In genomic region chr5:124031068-124031955, GRCm38 (mm10) we compare ENCODE assay signal across 8 mouse cellular contexts. TPM values are rescaled to one million over a fixed set of nuclear protein-coding genes. Genes with fewer than 3 reads are reported as not detected.
A peak's percentile ranks its signal among the peaks of the same experiment; 100 is the strongest.
DNase-seq lines count a peak whose midpoint lies in the region; ATAC-seq and TF ChIP-seq lines count a peak whose summit lies in the region.

No protein-coding gene starts in this region.

- WGBS in heart, adult 2 months: under 1% methylated on average over 26 of the region's 26 CpGs
- WGBS in liver, postnatal 0 days (ENCODE audit: insufficient replicate concordance): 2% methylated on average over 24 of the region's 26 CpGs

- peak overlapping the region; percentile 84 for H3K4me2 ChIP-seq in liver, postnatal 0 days (ENCODE audit: low read depth, low read length)

- TF ChIP-seq CTCF in heart, adult 2 months (IDR thresholded peaks at IDR 0.05): no peak
- TF ChIP-seq CTCF in E14TG2a.4 (conservative IDR thresholded peaks at IDR 0.05; ENCODE audit: low read length): no peak
- TF ChIP-seq CTCF in cortical plate, adult 2 months (IDR thresholded peaks at IDR 0.05; ENCODE audit: extremely low read depth, insufficient read depth, low read length): no peak
- TF ChIP-seq CTCF in liver, postnatal 0 days (IDR thresholded peaks at IDR 0.05; ENCODE audit: low read depth): no peak

- H3K27me3 ChIP-seq in heart, adult 2 months (ENCODE audit: control insufficient read depth, insufficient read depth, low read length): no peaks in the 10 kb centered on the region
- H3K27me3 ChIP-seq in E14TG2a.4 (ENCODE audit: insufficient read depth, low read length): 0 out of 2 replicates have a peak, but pooled peaks cover 12% of the 10 kb centered on the region
- H3K27me3 ChIP-seq in liver, postnatal 0 days (ENCODE audit: insufficient read depth, low read length): no peaks in the 10 kb centered on the region

- peak; percentile 43 for ATAC-seq in liver, postnatal 0 days
- no peak for ATAC-seq in activated CD4-positive, CD25-positive, alpha-beta regulatory T cell, adult 4 months

- TF ChIP-seq EP300 in heart, adult 2 months (IDR thresholded peaks at IDR 0.05; ENCODE audit: insufficient read depth, low read depth, low read length): no peak
- TF ChIP-seq EP300 in liver, postnatal 0 days (IDR thresholded peaks at IDR 0.05; ENCODE audit: low read depth): no peak

- intact Hi-C loops in heart, adult 2 months (cut with DNase I): loop anchor here (1.0 kb wide), 1 partner anchor 20 kb away; no protein-coding TSS in a partner anchor
- intact Hi-C loops in heart, postnatal 25 days (cut with DNase I): loop anchor here (2.0 to 5.0 kb wide), 2 partner anchors 15 to 41 kb away; no protein-coding TSS in a partner anchor
- intact Hi-C loops in heart, postnatal 10 days (cut with DNase I): loop anchor here (2.0 kb wide), 2 partner anchors 19 to 31 kb away; no protein-coding TSS in a partner anchor
- intact Hi-C loops in left cerebral cortex, postnatal 10 days (cut with DNase I): no loop called here

- peak; percentile 37 to 66 for DNase-seq in heart, adult 2 months
- DNase-seq in heart, postnatal 25 days (ENCODE audit: low spot score): no peak
- DNase-seq in heart, postnatal 10 days: peak; percentile 48 to 54
- peak; percentile 64 for DNase-seq in liver, postnatal 0 days
- DNase-seq in left cerebral cortex, postnatal 10 days (ENCODE audit: extremely low spot score in 1 of 2, low spot score in 2 of 2): no peak

- no peak for TF ChIP-seq POLR2A in heart, adult 2 months (IDR thresholded peaks at IDR 0.05; ENCODE audit: insufficient read depth, low read depth, low read length)
- TF ChIP-seq POLR2A in cortical plate, adult 2 months (IDR thresholded peaks at IDR 0.05; ENCODE audit: extremely low read depth, insufficient read depth, low read length): no peak

- peaks cover under 1% of the 10 kb centered on the region for H3K79me2 ChIP-seq in heart, adult 2 months (replicated peaks; ENCODE audit: control insufficient read depth, insufficient read depth, low read length)

- H3K9ac ChIP-seq in heart, adult 2 months (ENCODE audit: low read depth, low read length): peak overlapping the region; percentile 87
- peak overlapping the region; percentile 98 for H3K9ac ChIP-seq in liver, postnatal 0 days (replicated peaks)

- peaks cover 30% of the 10 kb centered on the region for H3K4me1 ChIP-seq in heart, adult 2 months (ENCODE audit: control insufficient read depth, insufficient read depth, low read length)
- H3K4me1 ChIP-seq in E14TG2a.4 (replicated peaks; ENCODE audit: low read depth, low read length): peaks cover 37% of the 10 kb centered on the region
- peaks cover 4% of the 10 kb centered on the region; the same call in 1 of the 2 replicates for H3K4me1 ChIP-seq in cortical plate, adult 2 months (ENCODE audit: control insufficient read depth, insufficient read depth, low read length)
- H3K4me1 ChIP-seq in liver, postnatal 0 days (ENCODE audit: insufficient read depth): peaks cover 45% of the 10 kb centered on the region

- H3K4me3 ChIP-seq in heart, adult 2 months: peak overlapping the region; percentile 83
- peak overlapping the region; percentile 90 for H3K4me3 ChIP-seq in E14TG2a.4 (replicated peaks; ENCODE audit: low read length)
- H3K4me3 ChIP-seq in cortical plate, adult 2 months (ENCODE audit: insufficient read depth, low read length): peak overlapping the region; percentile 86
- H3K4me3 ChIP-seq in liver, postnatal 0 days (ENCODE audit: low read depth, low read length): peak overlapping the region; percentile 87

- H3K36me3 ChIP-seq in heart, adult 2 months (ENCODE audit: control insufficient read depth, insufficient read depth, low read length): peaks cover 6% of the 10 kb centered on the region
- H3K36me3 ChIP-seq in E14TG2a.4 (ENCODE audit: insufficient read depth, low read length): peaks cover 1% of the 10 kb centered on the region; the same call in 1 of the 2 replicates
- peaks cover 10% of the 10 kb centered on the region; the same call in 1 of the 2 replicates for H3K36me3 ChIP-seq in liver, postnatal 0 days (replicated peaks; ENCODE audit: insufficient read depth, low read length)

- H3K9me3 ChIP-seq in E14TG2a.4 (ENCODE audit: low read length): no peaks in the 10 kb centered on the region
- H3K9me3 ChIP-seq in liver, postnatal 0 days (ENCODE audit: low read length): no peaks in the 10 kb centered on the region

- peak overlapping the region; percentile 94 for H3K27ac ChIP-seq in heart, adult 2 months
- peak overlapping the region; percentile 75 for H3K27ac ChIP-seq in cortical plate, adult 2 months (ENCODE audit: insufficient read depth, low read length)
- peak overlapping the region; percentile 90 for H3K27ac ChIP-seq in liver, postnatal 0 days (ENCODE audit: low read depth)

RNA-seq across cellular contexts. Expression of gene Vps37b, which starts 0.8 kb away (rescaled TPM):
- 10 to 100 TPM; 16.0 to 16.7 TPM for total RNA-seq in heart, adult 2 months (2021)
- 22.7 and 29.4 TPM in 2 replicates for polyA plus RNA-seq in heart, adult 2 months (2012; rRNA removed)
- 10 to 100 TPM; 18.2 to 18.6 TPM for total RNA-seq in heart, postnatal 25 days (2021)
- polyA plus RNA-seq in cortical plate, adult 2 months (2012; rRNA removed): 48.4 and 48.7 TPM in 2 replicates
- total RNA-seq in heart, postnatal 10 days (2021): 10 to 100 TPM; 38.0 to 46.7 TPM
- polyA plus RNA-seq in liver, postnatal 0 days (2015; fragmentation: Nextera tagmentation; extraction: Ambion mirVana): 16.4 and 17.6 TPM in 2 replicates
- polyA plus RNA-seq in activated CD4-positive, CD25-positive, alpha-beta regulatory T cell, adult 4 months (2017; shearing (Covaris generic)): 10 to 100 TPM; 17.6 to 22.8 TPM
- total RNA-seq in left cerebral cortex, postnatal 10 days (2021): 10 to 100 TPM; 42.5 to 42.6 TPM

RNA-seq across cellular contexts. Expression of gene Hip1r, which starts 57.9 kb away (rescaled TPM):
- total RNA-seq in heart, adult 2 months (2021): 10 to 100 TPM; 16.3 to 16.7 TPM
- polyA plus RNA-seq in heart, adult 2 months (2012; rRNA removed): 7.0 and 7.9 TPM in 2 replicates
- total RNA-seq in heart, postnatal 25 days (2021): 10 to 100 TPM; 13.4 to 19.0 TPM
- 42.1 and 46.6 TPM in 2 replicates for polyA plus RNA-seq in cortical plate, adult 2 months (2012; rRNA removed)
- total RNA-seq in heart, postnatal 10 days (2021): 10 to 100 TPM; 26.1 to 41.6 TPM
- 10.1 and 13.5 TPM in 2 replicates for polyA plus RNA-seq in liver, postnatal 0 days (2015; fragmentation: Nextera tagmentation; extraction: Ambion mirVana)
- polyA plus RNA-seq in activated CD4-positive, CD25-positive, alpha-beta regulatory T cell, adult 4 months (2017; shearing (Covaris generic)): 10 to 100 TPM in 1 of 2 experiments, 1 to 10 TPM in 1; 9.9 to 12.9 TPM
- 10 to 100 TPM; 82.4 to 93.4 TPM for total RNA-seq in left cerebral cortex, postnatal 10 days (2021)

Comparison
In these comparisons a context has a peak if more than half of its experiments do, and no peak if none do; other contexts are left out.
1. DNase-seq: peak in heart, adult 2 months (2 of 2), heart, postnatal 10 days (2 of 2) and liver, postnatal 0 days (single experiment); none in heart, postnatal 25 days (single experiment) and left cerebral cortex, postnatal 10 days (0 of 2).
2. Peak in every context shown above with its lines, with median percentiles within 50 percentile points of each other: H3K27ac ChIP-seq and H3K4me3 ChIP-seq.